Mouse (Mus musculus): Measurements from ENCODE around the gene Arhgap15.

- TF ChIP-seq RCOR1 (conservative IDR thresholded peaks at IDR 0.05; ENCODE audit: low read depth, low read length) (no peak), CTCF (conservative IDR thresholded peaks at IDR 0.05 in 1 of 2, IDR thresholded peaks at IDR 0.05 in 1 of 2; ENCODE audit: low read depth in 2 of 2, low read length in 2 of 2) (no peak), EP300 (IDR thresholded peaks at IDR 0.05; ENCODE audit: low read length) (no peak), POLR2A (IDR thresholded peaks at IDR 0.05; ENCODE audit: low read depth, low read length) (no peak), ZNF384 (IDR thresholded peaks at IDR 0.05; ENCODE audit: low read depth, low read length) (no peak), TBP (conservative IDR thresholded peaks at IDR 0.05; ENCODE audit: low read depth, low read length) (no peak), NRF1 (IDR thresholded peaks at IDR 0.05; ENCODE audit: low read depth, low read length) (no peak), TCF12 (IDR thresholded peaks at IDR 0.05; ENCODE audit: low read depth, low read length) (no peak), MYC (IDR thresholded peaks at IDR 0.05; ENCODE audit: low read depth, low read length) (no peak), ZMIZ1 (IDR thresholded peaks at IDR 0.05; ENCODE audit: low read depth, low read length) (no peak), JUN (IDR thresholded peaks at IDR 0.05; ENCODE audit: insufficient read depth, low read depth, low read length) (no peak), MAX (IDR thresholded peaks at IDR 0.05; ENCODE audit: low read length) (no peak), MXI1 (IDR thresholded peaks at IDR 0.05; ENCODE audit: low read depth, low read length) (no peak), UBTF (IDR thresholded peaks at IDR 0.05; ENCODE audit: low read depth, low read length) (no peak)
Observed at GRCm38 (mm10) chr2:43949775-43950492, 201.3 kb downstream of the Arhgap15 start.

Data from CH12.LX (cell line).